Mouse (Mus musculus) testis, adult 2 months (tissue): ENCODE results near the gene Gm20388. TPM values are rescaled to one million over a fixed set of nuclear protein-coding genes. Genes with fewer than 3 reads are reported as not detected.

Source experiments
- H3K27ac ChIP-seq: fragments of 200-500 bp; 2 replicates; pipeline ENCODE4 v1.5.1; 2012; ENCODE audit warnings: low read depth, low read length; ENCODE audit not compliant: control insufficient read depth, insufficient read depth
- H3K27me3 ChIP-seq: fragments of 200-500 bp; 2 replicates; pipeline ENCODE4 v1.6.1; 2012; ENCODE audit warnings: mild to moderate bottlenecking, low read length, moderate library complexity; ENCODE audit not compliant: control insufficient read depth, insufficient read depth
- H3K36me3 ChIP-seq: fragments of 200-500 bp; 2 replicates; pipeline ENCODE4 v1.6.1; 2012; ENCODE audit warnings: mild to moderate bottlenecking, low read length; ENCODE audit not compliant: control insufficient read depth, insufficient read depth
- H3K4me1 ChIP-seq: fragments of 200-500 bp; 2 replicates; pipeline ENCODE4 v1.6.1; 2012; ENCODE audit warnings: low read length; ENCODE audit not compliant: control insufficient read depth, insufficient read depth
- H3K4me3 ChIP-seq: fragments of 200-500 bp; 2 replicates; pipeline ENCODE4 v1.5.1; 2012; ENCODE audit warnings: low read depth, mild to moderate bottlenecking, low read length, moderate library complexity, mixed read lengths; ENCODE audit not compliant: control insufficient read depth
- CTCF ChIP-seq: fragments of 200-500 bp; IDR thresholded peaks from 2 replicates; pipeline ENCODE4 v1.5.1; 2012; ENCODE audit warnings: low read depth, mild to moderate bottlenecking, inconsistent platforms, low read length, moderate library complexity; ENCODE audit not compliant: control insufficient read depth, insufficient read depth, insufficient replicate concordance
- POLR2A ChIP-seq: fragments of 200-500 bp; IDR thresholded peaks from 2 replicates; pipeline ENCODE4 v1.6.1; 2012; ENCODE audit warnings: low read depth, mild to moderate bottlenecking, inconsistent platforms, low read length, moderate library complexity; ENCODE audit not compliant: control insufficient read depth
- polyA plus RNA-seq: library from polyadenylated mRNA; depleted of rRNA; stranded (reverse); fragments of >200 nt; gene quantifications from 2 replicates; pipeline ENCODE4 v1.2.3, GENCODE M21; 2012

Gm20388 gene
- polyA plus RNA-seq, 1 experiment = 5.6 TPM

DNA sequence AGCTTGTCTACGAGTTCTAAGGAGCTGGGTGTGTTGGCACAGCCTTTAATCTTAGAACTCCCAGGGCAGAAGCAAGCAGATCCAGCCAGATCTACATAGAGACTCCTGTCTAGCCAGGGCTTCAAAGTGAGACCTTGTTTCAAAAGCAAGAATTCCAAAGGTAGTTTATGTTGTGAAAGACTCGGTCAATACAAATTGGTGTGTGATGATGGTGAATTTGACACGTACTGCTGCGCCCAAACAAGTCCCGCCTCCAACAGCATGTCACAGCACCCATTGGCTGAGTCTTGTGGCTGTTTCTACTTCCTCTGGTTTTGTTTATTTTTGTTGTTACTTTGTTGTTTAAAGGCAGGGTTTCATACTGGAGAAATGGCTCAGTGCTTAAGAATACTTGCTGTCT, 3901.6 kb downstream of the Gm20388 start:
- H3K4me1 ChIP-seq = no peaks in the 10 kb centered on the region
- TF ChIP-seq CTCF (no peak), POLR2A (no peak)
- H3K36me3 ChIP-seq = no peaks in the 10 kb centered on the region
- no peak overlapping the region for H3K27ac ChIP-seq
- H3K4me3 ChIP-seq = no peak overlapping the region
- H3K27me3 ChIP-seq = no peaks in the 10 kb centered on the region

DNA sequence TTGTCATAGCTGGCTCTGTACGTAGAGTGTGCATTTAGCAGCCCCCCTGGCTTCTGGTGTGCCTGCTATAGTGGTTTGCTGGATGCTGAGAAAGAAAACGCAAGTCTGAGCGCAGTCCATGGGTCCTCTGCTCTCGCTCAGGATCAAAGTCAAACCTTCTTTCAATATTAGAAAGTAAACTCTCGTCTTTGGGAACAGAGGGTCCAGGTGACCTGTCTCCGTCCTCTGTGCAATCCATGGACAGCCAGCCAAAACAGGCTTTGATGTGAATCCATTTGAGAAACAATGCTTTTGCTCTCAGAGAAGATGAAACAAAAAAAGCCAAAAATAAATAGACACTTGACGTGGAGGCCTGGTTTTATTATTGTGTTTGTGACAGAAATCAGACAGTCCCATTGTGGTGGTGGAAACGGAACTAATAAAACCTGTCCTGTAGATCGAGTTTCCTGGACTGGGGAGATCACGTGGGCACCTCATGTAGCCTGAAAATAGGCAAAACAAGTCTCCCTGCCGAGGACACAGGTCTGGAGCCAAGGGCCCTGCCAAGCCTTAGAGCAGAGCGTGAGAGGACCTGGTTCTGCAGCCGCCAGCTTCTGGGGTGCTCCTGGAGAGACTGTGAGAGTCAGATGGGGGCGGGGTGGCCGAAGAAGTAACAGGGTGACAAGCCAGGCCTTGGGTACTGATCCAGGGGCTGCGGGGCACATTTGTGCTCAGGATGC, 3902.7 kb downstream of the Gm20388 start:
- Histone ChIP-seq H3K27ac (no peak overlapping the region; the same call in 1 of the 2 replicates), H3K27me3 (no peaks in the 10 kb centered on the region), H3K36me3 (no peaks in the 10 kb centered on the region), H3K4me3 (no peak overlapping the region), H3K4me1 (no peaks in the 10 kb centered on the region)
- no peak for TF ChIP-seq CTCF
- no peak for TF ChIP-seq POLR2A

DNA sequence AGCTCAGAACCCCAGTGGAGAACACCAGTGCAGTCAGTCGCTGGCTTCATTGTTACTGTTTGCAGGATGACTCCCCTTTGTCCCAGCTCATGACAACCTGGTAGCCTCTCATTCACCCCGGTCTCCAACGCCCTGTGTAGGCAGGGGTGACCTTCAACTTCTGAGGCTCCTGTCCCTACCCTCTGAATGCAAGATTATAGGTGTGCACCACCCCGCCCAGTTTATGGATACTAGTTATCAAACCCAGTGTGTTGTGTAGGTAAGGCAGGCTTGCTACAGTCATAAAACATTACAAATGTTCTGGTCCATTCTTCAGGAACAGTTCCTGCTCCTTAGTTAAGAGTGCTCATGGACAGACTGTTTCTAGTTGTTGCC, 3903.2 kb downstream of the Gm20388 start:
- no peak overlapping the region for H3K27ac ChIP-seq
- H3K4me1 ChIP-seq = no peaks in the 10 kb centered on the region
- no peak overlapping the region for H3K4me3 ChIP-seq
- H3K27me3 ChIP-seq = no peaks in the 10 kb centered on the region
- H3K36me3 ChIP-seq = no peaks in the 10 kb centered on the region
- TF ChIP-seq POLR2A (no peak), CTCF (no peak)

DNA sequence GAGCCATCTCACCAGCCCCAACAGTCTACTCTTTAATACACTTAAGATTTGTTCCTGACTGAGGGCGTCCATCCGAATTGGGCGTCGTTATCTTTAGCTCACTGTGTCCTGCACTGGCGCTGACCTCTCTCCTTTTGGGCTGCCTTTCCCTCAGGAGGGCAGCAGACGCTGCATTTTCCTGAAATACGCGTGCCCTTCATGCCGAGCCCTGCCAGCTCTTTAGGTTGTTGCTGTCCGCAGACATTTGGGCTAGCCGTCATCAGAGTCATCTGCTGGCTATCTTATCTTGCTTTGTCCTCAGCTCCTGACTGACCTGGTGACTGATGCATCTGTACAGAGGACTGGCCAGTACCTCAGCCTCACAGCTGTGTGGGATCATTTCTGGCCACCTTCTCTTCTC, 3904.7 kb downstream of the Gm20388 start:
- no peak for TF ChIP-seq CTCF
- no peak for TF ChIP-seq POLR2A
- H3K36me3 ChIP-seq = no peaks in the 10 kb centered on the region
- no peak overlapping the region for H3K4me3 ChIP-seq
- H3K4me1 ChIP-seq = no peaks in the 10 kb centered on the region; the same call in 1 of the 2 replicates
- no peak overlapping the region for H3K27ac ChIP-seq
- H3K27me3 ChIP-seq = no peaks in the 10 kb centered on the region

DNA sequence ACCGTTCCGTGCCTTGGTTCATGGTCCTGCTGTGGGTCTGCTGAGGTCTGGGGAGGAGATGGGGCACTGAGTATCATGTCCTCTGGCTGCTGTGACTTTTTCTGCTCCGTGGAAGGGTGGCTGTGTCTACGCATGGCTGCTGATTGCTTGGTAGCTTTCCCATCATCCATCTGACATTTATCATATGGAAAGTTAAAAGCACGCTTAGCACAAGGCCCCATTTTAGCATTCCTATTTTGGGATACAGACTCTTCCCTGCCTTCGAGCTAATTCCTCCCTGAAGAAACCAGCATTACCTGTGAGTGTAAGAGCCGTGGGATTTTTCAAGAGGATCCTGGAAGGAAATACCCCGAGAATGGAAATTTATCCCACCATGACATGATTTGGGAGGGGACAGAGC, 3906.3 kb downstream of the Gm20388 start:
- Histone ChIP-seq H3K36me3 (no peaks in the 10 kb centered on the region), H3K4me3 (no peak overlapping the region), H3K27me3 (no peaks in the 10 kb centered on the region), H3K27ac (no peak overlapping the region), H3K4me1 (no peaks in the 10 kb centered on the region; the same call in 1 of the 2 replicates)
- TF ChIP-seq CTCF = no peak
- no peak for TF ChIP-seq POLR2A

DNA sequence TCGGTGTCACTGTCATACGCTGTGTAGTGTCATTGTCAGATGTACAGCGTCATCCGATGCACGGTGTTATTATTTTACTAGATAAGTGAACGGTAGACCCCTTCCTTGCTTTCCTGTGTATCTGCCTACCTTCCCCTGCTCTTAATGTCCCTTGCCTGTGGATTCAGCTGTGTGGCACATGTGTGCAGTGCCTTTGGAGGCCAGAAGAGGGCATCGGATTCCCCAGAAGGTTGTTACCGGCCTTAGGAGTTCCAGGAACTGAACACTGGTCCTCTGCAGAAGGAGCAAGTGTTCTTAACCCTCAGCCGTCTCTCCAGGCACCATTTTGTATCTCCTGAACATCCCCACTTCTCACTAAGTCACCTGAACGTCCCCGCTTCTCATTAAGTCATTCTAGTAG, 3907.1 kb downstream of the Gm20388 start:
- Histone ChIP-seq H3K4me3 (no peak overlapping the region), H3K36me3 (no peaks in the 10 kb centered on the region), H3K27me3 (no peaks in the 10 kb centered on the region), H3K4me1 (no peaks in the 10 kb centered on the region; the same call in 1 of the 2 replicates), H3K27ac (no peak overlapping the region)
- TF ChIP-seq POLR2A = no peak
- peak; percentile 31; the same call in 1 of the 2 replicates for TF ChIP-seq CTCF

DNA sequence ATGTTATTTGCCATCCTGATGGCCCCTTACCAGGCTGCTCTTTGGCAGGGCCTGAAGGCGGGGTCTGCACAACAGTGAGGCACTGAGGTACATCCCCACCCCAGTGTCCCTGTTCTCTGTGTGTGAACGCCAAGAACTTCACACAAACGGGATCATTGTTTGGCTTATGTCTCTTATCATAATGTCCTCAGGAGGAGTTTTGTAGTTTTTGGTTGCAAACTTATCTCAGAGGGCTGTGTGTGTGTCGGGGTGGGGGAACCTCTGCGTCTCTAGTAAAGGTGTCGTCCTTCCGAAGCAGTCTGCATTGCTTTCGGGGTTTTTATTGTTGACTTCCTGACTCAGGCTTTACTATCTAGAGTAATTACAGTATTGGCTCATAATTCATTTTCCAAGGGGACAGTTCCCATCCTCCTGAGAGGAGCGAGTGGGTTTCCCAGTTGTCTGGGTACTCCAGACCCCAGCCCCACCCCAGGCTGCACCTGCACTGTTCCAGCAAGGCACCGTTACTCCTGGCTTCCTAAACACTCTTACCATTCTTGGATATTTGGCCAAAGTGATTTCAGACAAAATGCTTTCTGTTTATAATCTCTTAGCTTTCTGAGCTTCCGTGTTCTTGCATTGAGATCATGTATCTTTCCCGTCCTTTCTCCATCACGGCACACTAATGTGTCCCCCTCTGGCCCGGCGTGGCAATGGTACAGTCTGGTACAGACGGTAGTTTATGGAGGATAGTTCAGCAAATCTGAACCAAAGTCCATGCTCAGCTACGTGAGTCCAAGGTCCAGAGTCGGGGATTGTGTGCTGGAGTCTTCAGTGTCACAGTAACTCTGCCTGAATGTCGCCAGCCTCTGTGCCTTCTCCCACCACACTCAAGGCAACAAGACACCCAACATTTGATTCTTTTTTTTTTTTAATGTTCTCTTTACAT, 3909.3 kb downstream of the Gm20388 start:
- H3K4me3 ChIP-seq = no peak overlapping the region
- H3K27me3 ChIP-seq = no peaks in the 10 kb centered on the region
- H3K36me3 ChIP-seq = no peaks in the 10 kb centered on the region
- no peak for TF ChIP-seq CTCF
- no peaks in the 10 kb centered on the region; the same call in 1 of the 2 replicates for H3K4me1 ChIP-seq
- peak overlapping the region; percentile 46; the same call in 1 of the 2 replicates for H3K27ac ChIP-seq
